Mouse (Mus musculus): ENCODE data around the gene Taf9.

Gene Taf9

GRCm38 (mm10) chr13:100651439-100652186 lies at the start of gene Taf9:
Gene Taf9, plus strand, starts transcription at chr13:100651579.
- DNase-seq (ENCODE audit: low spot score in 2 of 2) = no peak

DNA sequence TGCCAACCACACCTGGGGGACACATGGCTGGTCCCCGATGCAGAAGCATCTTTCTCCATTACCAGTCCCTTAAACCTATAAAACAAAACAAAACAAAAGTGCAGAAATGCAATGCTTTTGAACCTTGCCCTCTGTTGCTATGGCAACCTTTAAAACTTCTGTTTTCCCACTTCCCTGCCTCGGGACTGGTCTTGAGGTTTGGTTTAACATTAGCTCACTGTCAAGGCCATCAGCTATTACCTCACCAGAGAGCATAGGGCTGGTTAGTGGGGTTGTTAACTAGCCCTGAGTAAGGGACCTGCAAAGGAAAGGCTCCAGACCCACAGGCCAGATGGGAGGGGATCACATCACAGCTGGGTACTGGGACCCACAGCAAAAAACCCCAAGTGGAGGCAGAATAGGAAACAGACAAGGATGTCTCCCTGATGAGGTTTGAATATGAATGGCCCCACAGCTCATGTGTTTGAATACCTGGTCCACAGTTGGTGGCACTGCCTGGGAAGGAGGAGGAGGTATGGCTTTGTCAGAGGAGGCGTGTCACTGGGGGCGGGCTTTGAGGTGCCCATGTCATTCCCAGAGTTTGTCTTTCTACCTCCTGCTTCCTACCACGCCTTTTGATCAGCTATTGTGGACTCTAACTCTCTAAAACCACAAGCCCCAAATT lies 49.0 kb upstream of the Taf9 start:
- DNase-seq (ENCODE audit: low spot score in 2 of 2) = no peak

GRCm38 (mm10) chr13:100603031-100603737 lies 48.2 kb upstream of the Taf9 start:
- no peak for DNase-seq (ENCODE audit: low spot score in 2 of 2)

DNA sequence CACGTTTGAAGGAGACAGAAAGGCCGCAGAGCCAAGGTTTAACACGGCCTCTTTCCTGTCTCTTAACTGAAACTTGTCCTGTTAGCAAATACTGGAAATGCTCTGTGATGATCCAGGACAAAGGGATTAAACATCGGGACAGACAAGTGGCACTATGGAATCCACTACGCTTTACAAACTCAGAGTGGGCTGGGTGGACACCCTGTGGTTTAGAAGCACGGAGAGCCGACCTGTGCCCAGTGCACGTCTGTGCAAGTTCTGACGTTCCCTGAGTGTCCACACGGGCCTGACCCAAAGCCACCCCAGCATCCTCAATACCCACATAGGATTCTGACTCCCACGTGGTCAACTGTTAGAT lies 47.7 kb upstream of the Taf9 start:
- no peak for DNase-seq (ENCODE audit: low spot score in 2 of 2)

- DNase-seq (ENCODE audit: low spot score in 2 of 2) = no peak
Observed at GRCm38 (mm10) chr13:100605845-100606244, 45.5 kb upstream of the Taf9 start.

DNA sequence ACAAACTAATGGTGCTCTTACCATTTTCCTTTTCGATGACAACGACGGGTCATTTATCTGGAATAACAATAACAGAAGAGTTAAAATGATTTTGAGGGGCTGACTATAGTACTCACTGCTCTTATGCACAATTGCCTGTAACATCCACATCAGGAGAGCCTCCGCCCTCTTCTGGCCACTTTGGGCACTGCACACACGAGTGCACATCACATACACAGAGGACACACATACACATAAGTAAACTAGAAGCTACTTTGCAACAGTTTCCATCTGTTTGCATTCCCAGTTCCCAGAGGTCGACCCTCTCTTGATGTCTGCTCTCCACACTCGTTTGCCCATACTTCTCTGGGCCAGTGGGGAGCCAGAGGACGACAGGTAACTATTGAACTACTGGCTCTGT lies 43.6 kb upstream of the Taf9 start:
- DNase-seq (ENCODE audit: low spot score in 2 of 2) = no peak

- DNase-seq (ENCODE audit: low spot score in 2 of 2) = no peak
Observed at GRCm38 (mm10) chr13:100611266-100611665, 40.1 kb upstream of the Taf9 start.

DNA sequence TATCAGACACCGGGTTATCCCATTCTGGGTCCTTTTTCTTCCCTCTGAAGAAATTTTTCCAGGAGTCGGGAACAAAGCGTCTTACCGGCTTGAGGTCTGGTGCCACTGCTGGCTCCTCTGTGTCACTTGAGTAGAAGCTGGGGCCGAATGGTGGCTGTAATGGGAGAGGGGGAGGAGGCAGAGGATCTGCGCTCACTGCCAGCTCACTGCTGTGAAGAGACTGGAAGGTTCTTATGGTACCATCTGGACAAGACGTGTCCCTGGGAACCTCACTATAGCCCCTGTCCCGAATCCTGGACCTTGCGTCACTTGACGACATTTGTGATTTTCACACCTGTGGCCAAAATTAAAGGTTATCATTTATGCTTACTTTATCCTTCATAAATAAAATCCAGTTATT lies 39.1 kb upstream of the Taf9 start:
- no peak for DNase-seq (ENCODE audit: low spot score in 2 of 2)

GRCm38 (mm10) chr13:100612903-100613302 lies 38.5 kb upstream of the Taf9 start:
- no peak for DNase-seq (ENCODE audit: low spot score in 2 of 2)

- DNase-seq (ENCODE audit: low spot score in 2 of 2) = peak; percentile 13 to 16
Observed at GRCm38 (mm10) chr13:100616181-100617087, 34.9 kb upstream of the Taf9 start, which contains the start of gene Marveld2. Gene Marveld2, minus strand, starts transcription at chr13:100616971.

DNA sequence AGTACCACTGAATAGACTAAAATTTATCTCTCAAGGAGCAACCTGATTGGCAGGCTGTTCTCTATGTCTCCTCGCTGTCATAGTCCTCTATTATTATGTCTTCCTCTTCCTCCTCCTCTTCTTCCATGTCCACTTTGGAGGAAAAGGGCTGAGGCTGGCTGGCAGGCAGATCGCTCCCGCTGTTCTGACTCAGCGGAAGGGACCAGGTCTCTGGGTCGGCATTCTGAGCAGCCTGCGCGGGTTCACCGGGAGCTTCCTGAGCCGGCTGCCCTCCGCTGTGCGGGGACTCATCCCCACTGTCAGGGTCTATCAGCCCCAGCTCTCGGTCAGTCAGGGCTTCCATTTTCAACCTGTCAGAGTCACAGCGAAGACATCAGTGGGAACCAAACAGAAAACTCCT lies 33.8 kb upstream of the Taf9 start:
- no peak for DNase-seq (ENCODE audit: low spot score in 2 of 2)

DNA sequence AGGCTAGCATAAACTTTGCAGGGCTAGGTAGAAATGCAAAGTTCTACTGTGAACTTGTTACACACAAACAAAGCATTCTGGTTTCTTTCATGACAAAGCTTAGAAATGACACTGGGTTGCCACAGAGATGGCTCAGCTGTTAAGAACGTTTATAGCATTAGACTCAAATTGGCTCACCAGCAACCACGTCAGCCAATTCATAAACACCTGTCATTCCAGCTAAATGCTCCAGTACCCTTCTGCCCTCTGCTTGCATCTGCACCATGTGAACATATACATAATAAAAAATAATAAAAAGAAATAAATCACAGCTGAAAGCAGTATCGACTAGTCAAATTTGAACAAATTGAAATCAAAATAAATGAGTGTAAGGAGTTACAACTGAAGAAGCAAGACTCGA lies 29.1 kb upstream of the Taf9 start:
- no peak for DNase-seq (ENCODE audit: low spot score in 2 of 2)

DNA sequence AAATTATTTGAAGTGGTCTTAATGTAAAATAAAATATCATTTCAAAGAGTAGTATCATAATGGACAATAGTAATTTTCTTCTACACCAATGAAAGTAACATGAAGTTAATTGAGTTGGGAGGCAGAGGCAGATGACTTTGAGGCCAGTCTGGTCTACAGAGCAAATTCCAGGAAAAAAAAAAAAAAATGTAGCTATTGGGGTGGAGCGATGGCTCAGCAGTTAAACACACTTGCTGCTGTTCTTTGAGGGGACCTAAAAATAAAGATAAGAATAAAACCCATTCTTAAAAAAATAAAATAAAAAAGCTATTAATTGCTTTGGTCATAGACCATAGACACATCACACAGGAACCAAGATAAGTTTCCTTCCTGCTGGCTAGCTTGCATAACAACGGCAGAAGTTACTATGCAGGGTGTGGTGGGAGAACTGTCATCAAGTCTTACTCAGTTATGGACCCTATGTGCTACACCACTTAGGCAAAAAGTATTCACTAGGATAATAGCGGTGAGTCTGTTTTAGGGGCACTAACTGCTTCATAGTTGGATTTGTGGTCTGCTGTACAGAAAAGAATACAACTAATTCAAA lies 17.2 kb upstream of the Taf9 start:
- DNase-seq (ENCODE audit: low spot score in 2 of 2) = no peak

DNA sequence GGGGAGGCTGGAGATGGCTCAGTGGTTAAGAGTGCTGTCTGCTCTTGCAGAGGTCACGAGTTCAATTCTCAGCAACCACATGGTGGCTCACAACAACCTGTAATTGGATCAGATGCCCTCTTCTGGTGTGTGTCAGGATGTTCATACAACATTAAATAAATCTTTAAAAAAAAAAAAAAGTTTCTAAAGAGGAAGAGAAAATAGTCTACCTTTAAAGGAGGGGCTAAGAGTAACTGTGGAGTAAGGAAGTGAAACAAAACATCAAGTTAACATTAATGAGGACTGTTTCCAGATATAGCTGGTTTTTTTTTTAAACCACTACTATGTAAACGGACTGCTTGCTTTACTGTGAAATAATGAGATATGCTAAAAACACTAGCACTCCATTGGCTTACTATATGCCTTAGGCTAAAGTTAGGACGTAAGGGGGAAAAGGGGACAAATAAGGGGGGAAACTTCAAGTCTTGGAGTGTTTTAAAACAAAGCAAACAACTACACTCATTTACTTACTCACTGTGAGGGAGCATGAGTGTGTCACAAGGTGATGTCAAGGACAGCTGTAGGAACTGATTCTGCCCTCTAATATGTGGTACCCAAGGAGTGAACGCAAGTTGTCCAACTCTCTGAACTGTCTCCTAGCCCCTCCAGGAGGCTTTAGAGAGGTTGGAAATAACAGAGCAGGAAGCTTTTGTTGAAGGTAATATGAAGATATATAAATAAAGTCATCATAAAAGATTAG lies 8.7 kb upstream of the Taf9 start:
- no peak for DNase-seq (ENCODE audit: low spot score in 2 of 2)

DNA sequence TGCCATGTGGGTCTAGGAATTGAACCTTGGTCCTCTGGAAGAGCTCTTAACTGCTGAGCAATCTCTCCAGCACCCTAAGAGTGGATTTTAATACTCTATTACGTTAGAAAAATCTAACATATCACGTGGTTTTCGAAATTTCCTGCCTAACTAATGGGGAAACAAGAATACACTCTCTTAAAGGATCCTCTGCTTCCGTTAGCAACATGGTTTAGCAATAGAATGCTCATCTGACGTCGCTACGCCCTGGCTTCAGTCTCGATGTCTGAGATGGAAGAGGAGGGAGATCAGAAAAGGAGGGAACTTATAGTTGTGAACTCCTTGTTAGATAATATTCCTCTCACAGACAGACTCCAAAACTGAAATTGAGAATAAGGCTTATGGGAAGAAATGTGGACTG lies 3.2 kb upstream of the Taf9 start:
- no peak for DNase-seq (ENCODE audit: low spot score in 2 of 2)

GRCm38 (mm10) chr13:100650550-100651438 lies 585 bp upstream of the Taf9 start, which contains the start of the genes Ak6 and Rad17:
Gene Ak6, plus strand, starts transcription at chr13:100650979.
Gene Rad17, minus strand, starts transcription at chr13:100651051.
- DNase-seq (ENCODE audit: low spot score in 2 of 2) = peak; percentile 93 to 94

GRCm38 (mm10) chr13:100658091-100658490 lies 6.7 kb downstream of the Taf9 start:
- no peak for DNase-seq (ENCODE audit: low spot score in 2 of 2)

- DNase-seq (ENCODE audit: low spot score in 2 of 2) = peak in 1 of 2 experiments; percentile 26
Observed at GRCm38 (mm10) chr13:100659864-100660456, 8.6 kb downstream of the Taf9 start.
